Mouse (Mus musculus): ENCODE measurements around the gene Ankrd9. TPM values are rescaled to one million over a fixed set of nuclear protein-coding genes. Genes with fewer than 3 reads are reported as not detected.

Ankrd9 gene
- total RNA-seq (2021): 10 to 100 TPM; 12.8 to 14.4 TPM

- DNase-seq: peak; percentile 91 to 92
Observed at GRCm38 (mm10) chr12:110978607-110979406, at the start of gene Ankrd9. Gene Ankrd9 (minus strand): TSS chr12:110979040.

- no peak for DNase-seq
Observed at GRCm38 (mm10) chr12:111021577-111021976, 42.7 kb upstream of the Ankrd9 start.

GRCm38 (mm10) chr12:111021138-111021537 lies 42.3 kb upstream of the Ankrd9 start:
- DNase-seq: no peak

GRCm38 (mm10) chr12:111019086-111019485 lies 40.2 kb upstream of the Ankrd9 start:
- no peak for DNase-seq

- no peak for DNase-seq
Observed at GRCm38 (mm10) chr12:111018068-111018467, 39.2 kb upstream of the Ankrd9 start.

- no peak for DNase-seq
Observed at GRCm38 (mm10) chr12:111016807-111017206, 38.0 kb upstream of the Ankrd9 start.

- DNase-seq: no peak
Observed at GRCm38 (mm10) chr12:111009615-111010257, 30.9 kb upstream of the Ankrd9 start.

- DNase-seq: no peak
Observed at GRCm38 (mm10) chr12:111008500-111009490, 30.0 kb upstream of the Ankrd9 start.

- DNase-seq: no peak
Observed at GRCm38 (mm10) chr12:111007134-111008103, 28.6 kb upstream of the Ankrd9 start.

GRCm38 (mm10) chr12:111006339-111006738 lies 27.5 kb upstream of the Ankrd9 start:
- DNase-seq: no peak

- DNase-seq: no peak
Observed at GRCm38 (mm10) chr12:111005803-111006202, 27.0 kb upstream of the Ankrd9 start.

GRCm38 (mm10) chr12:111004142-111004541 lies 25.3 kb upstream of the Ankrd9 start:
- no peak for DNase-seq

GRCm38 (mm10) chr12:111000956-111001355 lies 22.1 kb upstream of the Ankrd9 start:
- DNase-seq: no peak

- DNase-seq: no peak
Observed at GRCm38 (mm10) chr12:110999820-111000219, 21.0 kb upstream of the Ankrd9 start.

GRCm38 (mm10) chr12:110998092-110998491 lies 19.3 kb upstream of the Ankrd9 start:
- no peak for DNase-seq

GRCm38 (mm10) chr12:110994666-110995065 lies 15.8 kb upstream of the Ankrd9 start:
- DNase-seq: no peak

GRCm38 (mm10) chr12:110993226-110993625 lies 14.4 kb upstream of the Ankrd9 start:
- DNase-seq: no peak

GRCm38 (mm10) chr12:110992771-110993170 lies 13.9 kb upstream of the Ankrd9 start:
- DNase-seq: no peak

- DNase-seq: peak; percentile 87 to 88
Observed at GRCm38 (mm10) chr12:110992128-110992553, 13.3 kb upstream of the Ankrd9 start.

GRCm38 (mm10) chr12:110991361-110992127 lies 12.7 kb upstream of the Ankrd9 start:
- peak in 1 of 2 experiments; percentile 34 for DNase-seq
